Mouse (Mus musculus) thymus, adult 2 months (tissue): ENCODE results near the gene Plekhb2. TPM values are rescaled to one million over a fixed set of nuclear protein-coding genes. Genes with fewer than 3 reads are reported as not detected.

Experiments used
- DNase-seq: peaks from one replicate; pipeline ENCODE4 v3.0.0; 2021
- H3K27ac ChIP-seq: fragments of 200-500 bp; 2 replicates; pipeline ENCODE4 v1.5.1; 2012; ENCODE audit warnings: low read length, control low read depth; ENCODE audit not compliant: control insufficient read depth, insufficient read depth
- H3K27me3 ChIP-seq: fragments of 200-500 bp; 2 replicates; pipeline ENCODE4 v1.6.1; 2012; ENCODE audit warnings: mild to moderate bottlenecking, low read length, moderate library complexity, mixed read lengths; ENCODE audit not compliant: control insufficient read depth, insufficient read depth
- H3K36me3 ChIP-seq: fragments of 200-500 bp; 2 replicates; pipeline ENCODE4 v1.6.1; 2012; ENCODE audit warnings: mild to moderate bottlenecking, low read length, moderate library complexity; ENCODE audit not compliant: control insufficient read depth, insufficient read depth
- H3K4me1 ChIP-seq: fragments of 200-500 bp; replicated peaks from 2 replicates; pipeline ENCODE4 v1.6.1; 2012; ENCODE audit warnings: low read length; ENCODE audit not compliant: control insufficient read depth, insufficient read depth
- H3K4me3 ChIP-seq: fragments of 200-500 bp; 2 replicates; pipeline ENCODE4 v1.5.1; 2012; ENCODE audit warnings: mild to moderate bottlenecking, low read length, control low read depth, moderate library complexity; ENCODE audit not compliant: control insufficient read depth, insufficient read depth
- CTCF ChIP-seq: fragments of 200-500 bp; IDR thresholded peaks from 2 replicates; pipeline ENCODE4 v1.5.1; 2012; ENCODE audit warnings: mild to moderate bottlenecking, control low read depth, low read length, moderate library complexity, borderline replicate concordance; ENCODE audit not compliant: control insufficient read depth, poor library complexity, insufficient read depth; ENCODE audit errors: extremely low read depth
- POLR2A ChIP-seq: fragments of 200-500 bp; IDR thresholded peaks from 2 replicates; pipeline ENCODE4 v1.6.1; 2012; ENCODE audit warnings: mild to moderate bottlenecking, low read length, control low read depth, moderate library complexity; ENCODE audit not compliant: control insufficient read depth, poor library complexity, insufficient read depth; ENCODE audit errors: extremely low read depth
- WGBS: fragments of 180-500 bp; shearing (Covaris S2); methylation state at CpG from one replicate; pipeline ENCODE4 v1.1.7; 2018; 5-methylcytosine and 5-hydroxymethylcytosine counted together
- polyA plus RNA-seq: library from polyadenylated mRNA; depleted of rRNA; stranded (reverse); fragments of >200 nt; gene quantifications from 2 replicates; pipeline ENCODE4 v1.2.3, GENCODE M21; 2012

The Plekhb2 gene
- polyA plus RNA-seq, 1 experiment = 52.4 TPM

DNA sequence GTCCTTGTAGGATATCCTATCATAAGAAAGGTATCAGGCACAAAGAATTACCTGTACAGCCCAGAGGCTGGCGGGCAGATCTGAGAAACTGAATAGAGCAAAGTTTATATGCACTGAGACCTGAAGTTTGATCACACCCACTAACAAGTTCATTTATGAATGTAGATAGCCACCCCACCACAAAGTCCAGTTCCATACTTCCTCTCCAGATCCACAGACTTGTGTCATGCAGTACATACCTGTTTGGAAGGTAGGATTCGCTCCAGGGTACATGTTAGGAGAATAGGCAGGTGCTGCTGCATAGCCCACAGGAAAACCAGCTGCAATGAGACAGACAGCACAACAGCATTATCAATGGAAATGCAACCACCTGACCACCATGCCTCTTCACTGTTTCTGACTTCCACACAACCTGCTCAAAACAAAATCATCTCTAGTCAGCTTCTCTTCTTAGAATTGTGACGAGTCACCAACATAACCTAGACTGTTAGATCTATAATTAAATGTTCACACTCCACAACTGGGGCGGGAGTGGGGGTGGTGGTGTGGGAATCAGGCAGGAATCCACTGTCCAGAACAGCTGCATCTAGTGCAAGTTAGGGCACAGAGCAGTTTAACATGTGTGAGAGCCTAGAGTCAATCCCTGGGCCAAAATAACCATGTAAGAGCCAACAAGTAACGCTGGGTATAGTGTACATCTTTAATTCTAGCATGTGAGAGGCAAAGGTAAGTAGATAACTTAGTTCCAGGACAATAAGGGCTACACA, 21.1 kb upstream of the Plekhb2 start:
- no peak for DNase-seq
- no peak for TF ChIP-seq POLR2A
- no peak for TF ChIP-seq CTCF
- H3K4me3 ChIP-seq = no peak overlapping the region
- H3K36me3 ChIP-seq = peaks cover 33% of the 10 kb centered on the region
- H3K4me1 ChIP-seq = peaks cover 16% of the 10 kb centered on the region
- no peak overlapping the region for H3K27ac ChIP-seq
- 95% methylated on average over 5 of the region's 5 CpGs for WGBS
- no peaks in the 10 kb centered on the region for H3K27me3 ChIP-seq

DNA sequence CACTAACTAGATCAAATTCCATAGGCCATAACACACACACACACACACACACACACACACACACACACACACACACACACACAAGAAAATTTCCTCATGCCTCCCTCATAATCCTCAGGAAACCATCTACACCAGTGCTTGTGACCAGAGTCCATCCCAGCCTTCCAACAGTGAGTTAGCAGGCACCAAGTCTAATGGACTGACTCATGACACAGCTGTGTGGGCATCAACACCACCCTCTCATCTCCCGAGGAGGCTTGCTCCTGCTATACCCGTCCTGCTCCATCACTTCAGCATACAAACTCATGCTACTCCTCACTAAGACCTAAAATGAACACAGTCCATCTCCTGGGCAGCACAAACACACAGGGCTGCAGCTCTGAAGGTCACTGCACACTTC, 18.8 kb upstream of the Plekhb2 start:
- peaks cover 31% of the 10 kb centered on the region for H3K36me3 ChIP-seq

DNA sequence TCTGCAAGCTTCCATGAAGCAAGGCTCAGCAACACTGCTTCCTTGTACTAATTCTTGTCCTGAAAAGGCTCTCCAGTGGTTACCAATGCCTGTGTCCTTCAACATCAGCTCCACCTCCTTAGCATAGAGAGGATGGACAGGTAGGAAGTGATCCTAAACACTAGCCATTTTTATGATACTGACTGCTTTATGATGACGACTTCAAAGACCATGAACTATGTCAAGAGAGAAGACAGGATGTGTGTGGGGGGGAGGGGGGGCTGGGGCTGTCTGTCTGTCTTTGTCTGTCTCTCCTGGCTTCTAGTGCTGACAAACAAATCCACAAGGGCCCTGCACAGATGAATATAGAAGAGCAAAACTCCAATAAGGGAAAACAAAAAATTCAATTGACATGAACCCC, 18.4 kb upstream of the Plekhb2 start:
- Histone ChIP-seq H3K4me3 (no peak overlapping the region), H3K36me3 (peaks cover 36% of the 10 kb centered on the region), H3K4me1 (peaks cover 27% of the 10 kb centered on the region), H3K27ac (no peak overlapping the region), H3K27me3 (no peaks in the 10 kb centered on the region)
- WGBS = 0% methylated on average over 1 of the region's 1 CpGs
- DNase-seq = no peak
- TF ChIP-seq POLR2A = no peak

More for the DNA sequence above, 18.8 kb upstream of the Plekhb2 start:
- H3K4me3 ChIP-seq = no peak overlapping the region
- 90% methylated on average over 2 of the region's 2 CpGs for whole genome bisulfite sequencing
- peaks cover 22% of the 10 kb centered on the region for H3K4me1 ChIP-seq
- peak overlapping the region; percentile 22; the same call in 1 of the 2 replicates for H3K27ac ChIP-seq
- no peak for TF ChIP-seq CTCF
- no peak for TF ChIP-seq POLR2A
- H3K27me3 ChIP-seq = no peaks in the 10 kb centered on the region
- DNase-seq = no peak

DNA sequence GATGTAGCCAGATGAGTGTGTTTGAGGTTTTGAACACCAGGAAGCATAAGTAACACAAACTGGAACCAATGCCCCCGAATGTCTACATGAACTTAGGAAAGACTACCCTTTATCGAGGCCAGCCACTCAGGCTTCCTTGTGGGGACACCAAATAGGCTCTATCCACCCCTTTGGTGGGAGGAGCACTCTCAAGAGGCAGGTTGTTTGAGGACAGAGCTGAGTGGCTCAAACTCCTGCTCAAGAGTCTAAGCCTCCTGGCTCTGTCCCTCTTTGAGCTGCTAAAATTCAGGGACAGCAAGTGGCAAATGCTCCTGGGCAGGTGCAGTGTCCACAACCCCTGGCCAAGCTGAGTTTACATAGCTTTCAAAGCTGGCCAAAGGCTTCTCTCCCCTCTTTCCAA, 14.9 kb upstream of the Plekhb2 start:
- no peak overlapping the region for H3K4me3 ChIP-seq
- H3K27me3 ChIP-seq = no peaks in the 10 kb centered on the region
- peaks cover 15% of the 10 kb centered on the region for H3K36me3 ChIP-seq
- peak overlapping the region; percentile 61; the same call in 1 of the 2 replicates for H3K27ac ChIP-seq
- WGBS = 57% methylated on average over 2 of the region's 2 CpGs
- TF ChIP-seq CTCF (no peak), POLR2A (no peak)
- H3K4me1 ChIP-seq = peaks cover 33% of the 10 kb centered on the region
- no peak for DNase-seq

DNA sequence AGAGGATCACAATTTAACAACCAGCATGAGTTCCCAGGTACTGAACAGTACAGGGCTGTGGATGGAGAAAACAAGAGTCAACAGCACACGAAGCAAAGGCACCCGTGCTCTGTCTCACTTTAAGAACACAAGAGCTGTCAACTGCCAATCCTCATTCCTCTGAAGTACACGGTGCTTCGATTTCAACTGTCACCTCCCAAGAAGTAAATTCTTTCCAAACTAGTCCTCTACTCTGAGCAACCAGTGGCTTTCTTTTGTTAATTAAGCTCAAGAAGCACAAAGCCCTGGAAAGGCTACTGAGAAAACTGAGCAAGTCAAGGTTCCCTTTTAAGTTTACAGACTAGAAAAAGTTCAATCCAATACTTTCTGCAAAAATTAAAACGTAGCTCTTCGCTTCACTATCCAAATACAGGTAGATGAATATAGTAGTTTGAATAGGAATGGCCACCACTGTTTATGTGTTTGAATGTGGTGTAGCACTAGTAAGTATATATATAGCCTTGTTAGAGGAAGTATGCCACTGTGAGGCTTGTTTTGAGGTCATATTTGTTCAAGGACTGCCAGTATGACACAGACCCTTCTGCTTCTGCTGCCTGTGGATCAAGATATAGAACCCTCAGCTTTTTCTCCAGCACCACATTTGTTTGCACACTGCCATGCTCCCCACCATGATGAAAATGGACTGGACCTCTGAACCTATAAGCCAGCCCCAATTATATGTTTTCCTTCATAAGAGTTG, 11.7 kb upstream of the Plekhb2 start:
- H3K27ac ChIP-seq = no peak overlapping the region
- no peaks in the 10 kb centered on the region for H3K27me3 ChIP-seq
- no peak for TF ChIP-seq CTCF
- no peak for TF ChIP-seq POLR2A
- peaks cover 24% of the 10 kb centered on the region for H3K4me1 ChIP-seq
- H3K36me3 ChIP-seq = peaks cover 10% of the 10 kb centered on the region
- DNase-seq = no peak
- WGBS = 61% methylated on average over 6 of the region's 6 CpGs
- H3K4me3 ChIP-seq = no peak overlapping the region

DNA sequence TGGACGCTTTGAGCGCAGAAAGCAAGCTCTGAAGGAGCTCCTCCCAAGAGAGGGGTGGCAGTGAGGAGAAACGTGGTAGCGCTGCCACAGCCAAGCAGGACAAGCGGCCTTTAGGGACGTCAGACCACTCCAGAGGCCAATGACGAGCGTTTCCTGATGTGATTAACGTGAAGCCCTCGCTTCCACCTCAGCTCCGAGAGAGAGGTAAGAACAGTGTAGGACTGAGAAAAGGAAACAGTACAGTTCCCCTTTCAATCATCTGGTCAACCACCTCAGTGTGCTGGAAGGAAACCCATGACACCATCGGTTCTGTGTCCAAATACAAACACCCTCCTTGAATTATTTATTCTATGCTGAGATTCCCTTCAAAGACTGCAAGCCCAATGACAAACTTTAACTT, 10.5 kb upstream of the Plekhb2 start:
- peaks cover 10% of the 10 kb centered on the region for H3K36me3 ChIP-seq
- H3K4me1 ChIP-seq = peaks cover 24% of the 10 kb centered on the region
- TF ChIP-seq CTCF (no peak), POLR2A (no peak)
- no peaks in the 10 kb centered on the region for H3K27me3 ChIP-seq
- no peak overlapping the region for H3K4me3 ChIP-seq
- H3K27ac ChIP-seq = peak overlapping the region; percentile 15; the same call in 1 of the 2 replicates
- 44% methylated on average over 12 of the region's 12 CpGs for WGBS
- DNase-seq = no peak
